Mouse (Mus musculus) hindbrain, embryonic 14.5 days (tissue): ENCODE measurements around the gene Fam209. TPM values are rescaled to one million over a fixed set of nuclear protein-coding genes. Genes with fewer than 3 reads are reported as not detected.

Source experiments
- ATAC-seq: fragments of 200-750 bp; cut with Nextera tagmentation; 2 replicates; pipeline ENCODE4 v1.8.0; 2017; ENCODE audit warnings: moderate number of reproducible peaks, mild to moderate bottlenecking, moderate TSS enrichment, moderate library complexity; ENCODE audit not compliant: low FRiP score
- DNase-seq: peaks from one replicate; pipeline ENCODE4 v3.0.0-alpha.2; 2015; ENCODE audit warnings: low spot score
- H3K27ac ChIP-seq: fragments of 300-500 bp; sonication (generic); 2 replicates; pipeline ENCODE4 v1.5.1; 2014; ENCODE audit warnings: mild to moderate bottlenecking, moderate library complexity
- H3K27me3 ChIP-seq: fragments of 300-500 bp; sonication (generic); 2 replicates; pipeline ENCODE4 v1.6.1; 2014; ENCODE audit warnings: mild to moderate bottlenecking, low read length, mixed read lengths; ENCODE audit not compliant: control insufficient read depth, insufficient read depth
- H3K36me3 ChIP-seq: fragments of 300-500 bp; sonication (generic); replicated peaks from 2 replicates; pipeline ENCODE4 v1.6.1; 2014; ENCODE audit not compliant: control insufficient read depth, insufficient read depth
- H3K4me1 ChIP-seq: fragments of 300-500 bp; sonication (generic); replicated peaks from 2 replicates; pipeline ENCODE4 v1.6.1; 2014; ENCODE audit warnings: antibody characterized with exemption, low read length, mixed read lengths; ENCODE audit not compliant: control insufficient read depth, insufficient read depth
- H3K4me2 ChIP-seq: fragments of 300-500 bp; sonication (generic); replicated peaks from 2 replicates; pipeline ENCODE4 v1.6.1; 2014; ENCODE audit warnings: mild to moderate bottlenecking, moderate library complexity
- H3K4me3 ChIP-seq: fragments of 300-500 bp; sonication (generic); replicated peaks from 2 replicates; pipeline ENCODE4 v1.5.1; 2014; ENCODE audit warnings: mild to moderate bottlenecking, low read length
- H3K9ac ChIP-seq: fragments of 300-500 bp; sonication (generic); 2 replicates; pipeline ENCODE4 v1.6.1; 2014
- H3K9me3 ChIP-seq: fragments of 300-500 bp; sonication (generic); 2 replicates; pipeline ENCODE4 v1.6.1; 2016; ENCODE audit warnings: low read length; ENCODE audit not compliant: control insufficient read depth
- WGBS: fragments of 180-500 bp; shearing (Covaris S2); extraction: QIAGEN DNeasy Blood & Tissue Kit; methylation state at CpG from one replicate; pipeline ENCODE4 v1.1.7; 2014; 5-methylcytosine and 5-hydroxymethylcytosine counted together
- polyA plus RNA-seq: library from polyadenylated mRNA; unstranded; fragments of >200 nt; fragmentation: Nextera tagmentation; extraction: Ambion mirVana; gene quantifications from 2 replicates; pipeline ENCODE4 v1.2.1, GENCODE M21; 2014

Gene Fam209
- polyA plus RNA-seq, 1 experiment from 2014 or later, result 0.29 TPM

GRCm38 (mm10) chr2:172468346-172468819 lies 3.9 kb upstream of the Fam209 start:
- Histone ChIP-seq H3K4me2 (no peak overlapping the region), H3K4me3 (no peak overlapping the region), H3K9ac (no peak overlapping the region), H3K36me3 (peaks cover 65% of the 10 kb centered on the region), H3K27me3 (no peaks in the 10 kb centered on the region), H3K27ac (no peak overlapping the region), H3K4me1 (no peaks in the 10 kb centered on the region), H3K9me3 (no peaks in the 10 kb centered on the region)
- DNase-seq, result peak; percentile 74
- 68% methylated on average over 11 of the region's 11 CpGs for whole genome bisulfite sequencing
- peak; percentile 69; the same call in 1 of the 2 replicates for ATAC-seq

DNA sequence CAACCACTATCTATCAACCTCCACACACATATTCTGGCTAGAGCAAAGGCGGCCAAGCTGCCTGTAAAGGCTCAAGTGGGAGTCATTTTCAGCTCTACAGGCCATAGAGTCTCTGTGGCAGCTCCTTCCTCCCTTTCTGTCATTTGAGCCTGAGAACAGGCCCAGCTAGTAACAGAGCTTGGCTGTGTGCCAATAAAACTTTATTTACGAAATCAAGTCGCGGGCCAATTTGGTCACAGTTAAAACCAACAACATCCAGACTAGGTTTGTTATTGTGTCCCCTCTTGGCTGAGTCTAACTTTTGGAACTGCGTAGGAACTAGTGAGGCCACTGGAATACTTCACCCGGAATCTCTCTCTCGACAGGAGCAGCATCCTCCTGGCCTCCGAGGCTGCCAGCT lies 1.3 kb downstream of the Fam209 start:
- no peak overlapping the region for H3K4me3 ChIP-seq
- peaks cover 15% of the 10 kb centered on the region for H3K36me3 ChIP-seq
- 59% methylated on average over 8 of the region's 8 CpGs for WGBS
- no peak overlapping the region for H3K4me2 ChIP-seq
- H3K4me1 ChIP-seq, result no peaks in the 10 kb centered on the region
- ATAC-seq (peak; percentile 35; the same call in 1 of the 2 replicates), DNase-seq (peak; percentile 57)
- H3K27ac ChIP-seq, result no peak overlapping the region
- H3K27me3 ChIP-seq, result peaks cover 3% of the 10 kb centered on the region; the same call in 1 of the 2 replicates
- H3K9ac ChIP-seq, result no peak overlapping the region
- no peaks in the 10 kb centered on the region for H3K9me3 ChIP-seq

GRCm38 (mm10) chr2:172474970-172475369 lies 2.6 kb downstream of the Fam209 start:
- Histone ChIP-seq H3K36me3 (peaks cover 2% of the 10 kb centered on the region; the same call in 1 of the 2 replicates), H3K4me1 (no peaks in the 10 kb centered on the region), H3K27me3 (peaks cover 3% of the 10 kb centered on the region; the same call in 1 of the 2 replicates), H3K9ac (no peak overlapping the region), H3K27ac (no peak overlapping the region), H3K9me3 (no peaks in the 10 kb centered on the region), H3K4me2 (no peak overlapping the region), H3K4me3 (no peak overlapping the region)
- ATAC-seq (no peak), DNase-seq (no peak)
- 35% methylated on average over 6 of the region's 6 CpGs for WGBS

DNA sequence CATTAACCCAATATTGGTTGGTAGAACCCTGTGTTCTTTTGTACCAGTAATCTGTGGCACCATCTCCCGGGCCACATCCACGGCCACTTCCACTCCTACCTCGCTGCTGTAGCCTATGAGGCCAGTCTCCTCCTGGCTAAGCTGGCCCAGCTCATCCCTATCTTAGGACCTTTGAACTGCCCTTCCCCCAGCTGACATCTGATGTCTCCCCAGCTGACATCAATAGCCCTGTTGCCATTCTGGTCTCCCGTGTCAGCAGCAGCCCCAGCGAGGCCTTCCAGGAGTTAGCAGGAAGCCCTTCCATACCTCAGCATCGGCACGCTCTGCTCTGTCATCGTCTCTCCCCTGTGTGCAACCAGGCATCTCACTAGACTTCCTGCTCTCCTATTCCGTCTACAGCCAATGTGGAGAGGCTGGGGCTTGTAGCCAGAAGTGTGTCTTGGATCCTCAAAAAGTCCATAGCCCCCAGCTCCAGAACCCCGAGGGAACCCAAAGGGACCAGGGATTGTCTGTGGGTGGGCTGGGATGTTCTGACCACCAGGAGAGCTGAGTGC lies 4.5 kb downstream of the Fam209 start:
- WGBS, result 39% methylated on average over 10 of the region's 10 CpGs
- DNase-seq (no peak), ATAC-seq (no peak)
- H3K4me2 ChIP-seq, result no peak overlapping the region
- H3K9ac ChIP-seq, result no peak overlapping the region
- peaks cover 3% of the 10 kb centered on the region; the same call in 1 of the 2 replicates for H3K27me3 ChIP-seq
- H3K4me1 ChIP-seq, result no peaks in the 10 kb centered on the region
- H3K9me3 ChIP-seq, result no peaks in the 10 kb centered on the region
- no peak overlapping the region for H3K27ac ChIP-seq
- no peak overlapping the region for H3K4me3 ChIP-seq
- no peaks in the 10 kb centered on the region for H3K36me3 ChIP-seq

GRCm38 (mm10) chr2:172477350-172477749 lies 5.0 kb downstream of the Fam209 start:
- WGBS, result 37% methylated on average over 3 of the region's 3 CpGs
- ATAC-seq (no peak), DNase-seq (no peak)
- no peak overlapping the region for H3K4me3 ChIP-seq
- no peak overlapping the region for H3K4me2 ChIP-seq
- no peaks in the 10 kb centered on the region for H3K36me3 ChIP-seq
- H3K27me3 ChIP-seq, result peaks cover 3% of the 10 kb centered on the region; the same call in 1 of the 2 replicates
- H3K9me3 ChIP-seq, result no peaks in the 10 kb centered on the region
- H3K9ac ChIP-seq, result no peak overlapping the region
- no peak overlapping the region for H3K27ac ChIP-seq
- H3K4me1 ChIP-seq, result no peaks in the 10 kb centered on the region

GRCm38 (mm10) chr2:172477860-172478259 lies 5.5 kb downstream of the Fam209 start:
- no peak overlapping the region for H3K27ac ChIP-seq
- H3K9me3 ChIP-seq, result no peaks in the 10 kb centered on the region
- H3K4me3 ChIP-seq, result no peak overlapping the region
- no peaks in the 10 kb centered on the region for H3K36me3 ChIP-seq
- peaks cover 3% of the 10 kb centered on the region; the same call in 1 of the 2 replicates for H3K27me3 ChIP-seq
- H3K9ac ChIP-seq, result no peak overlapping the region
- DNase-seq (peak; percentile 78), ATAC-seq (0 out of 2 replicates have a peak, but pooled peaks have one; percentile 19)
- H3K4me2 ChIP-seq, result no peak overlapping the region
- H3K4me1 ChIP-seq, result no peaks in the 10 kb centered on the region
- 6% methylated on average over 2 of the region's 2 CpGs for WGBS

DNA sequence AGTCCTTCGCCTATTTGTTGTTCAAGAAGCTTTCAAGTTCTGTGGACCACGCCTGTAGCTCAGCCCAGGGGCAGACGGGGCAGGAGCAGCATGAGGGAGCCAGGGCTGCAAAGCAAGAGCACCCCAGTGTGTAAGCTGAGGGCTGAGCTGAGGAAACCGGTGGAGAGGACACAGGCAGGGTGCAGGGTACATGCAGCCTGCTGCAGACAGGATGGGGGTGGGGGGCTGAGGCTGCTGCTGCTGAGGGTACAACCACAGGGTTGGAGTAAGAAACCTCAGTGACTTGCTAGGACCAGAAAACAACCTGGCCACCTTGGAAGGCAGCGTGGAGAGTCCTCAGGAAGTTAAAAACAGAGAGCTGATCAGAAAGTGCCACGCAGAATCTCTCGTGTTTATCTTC lies 8.0 kb downstream of the Fam209 start:
- H3K4me3 ChIP-seq, result no peak overlapping the region
- DNase-seq (no peak), ATAC-seq (no peak)
- peaks cover 3% of the 10 kb centered on the region; the same call in 1 of the 2 replicates for H3K27me3 ChIP-seq
- H3K4me2 ChIP-seq, result no peak overlapping the region
- H3K9me3 ChIP-seq, result no peaks in the 10 kb centered on the region
- 70% methylated on average over 7 of the region's 7 CpGs for WGBS
- H3K9ac ChIP-seq, result no peak overlapping the region
- no peaks in the 10 kb centered on the region for H3K4me1 ChIP-seq
- H3K36me3 ChIP-seq, result no peaks in the 10 kb centered on the region
- H3K27ac ChIP-seq, result no peak overlapping the region

- Histone ChIP-seq H3K9ac (no peak overlapping the region), H3K4me3 (no peak overlapping the region), H3K4me1 (no peaks in the 10 kb centered on the region), H3K27me3 (peaks cover 3% of the 10 kb centered on the region; the same call in 1 of the 2 replicates), H3K36me3 (no peaks in the 10 kb centered on the region), H3K9me3 (no peaks in the 10 kb centered on the region), H3K27ac (no peak overlapping the region), H3K4me2 (no peak overlapping the region)
- ATAC-seq, result no peak
- no peak for DNase-seq
- 91% methylated on average over 16 of the region's 16 CpGs for WGBS
Measured at GRCm38 (mm10) chr2:172481654-172482385, 9.5 kb downstream of the Fam209 start.

- Histone ChIP-seq H3K9ac (no peak overlapping the region), H3K27ac (no peak overlapping the region), H3K4me1 (no peaks in the 10 kb centered on the region), H3K4me2 (no peak overlapping the region), H3K27me3 (no peaks in the 10 kb centered on the region), H3K9me3 (no peaks in the 10 kb centered on the region), H3K4me3 (no peak overlapping the region), H3K36me3 (no peaks in the 10 kb centered on the region)
- no peak for ATAC-seq
- WGBS, result 81% methylated on average over 14 of the region's 14 CpGs
- DNase-seq, result peak; percentile 45
Measured at GRCm38 (mm10) chr2:172483766-172484413, 11.6 kb downstream of the Fam209 start.
